Mouse (Mus musculus): ENCODE data around the gene Phf21b. TPM values are rescaled to one million over a fixed set of nuclear protein-coding genes. Genes with fewer than 3 reads are reported as not detected.
A peak's percentile ranks its signal among the peaks of the same experiment; 100 is the strongest.

The Phf21b gene
- polyA plus RNA-seq, 1 experiment, result 1.9 TPM

GRCm38 (mm10) chr15:84846216-84846615 is 9.6 kb downstream of the Phf21b start:
- DNase-seq (ENCODE audit: low spot score), result no peak

DNA sequence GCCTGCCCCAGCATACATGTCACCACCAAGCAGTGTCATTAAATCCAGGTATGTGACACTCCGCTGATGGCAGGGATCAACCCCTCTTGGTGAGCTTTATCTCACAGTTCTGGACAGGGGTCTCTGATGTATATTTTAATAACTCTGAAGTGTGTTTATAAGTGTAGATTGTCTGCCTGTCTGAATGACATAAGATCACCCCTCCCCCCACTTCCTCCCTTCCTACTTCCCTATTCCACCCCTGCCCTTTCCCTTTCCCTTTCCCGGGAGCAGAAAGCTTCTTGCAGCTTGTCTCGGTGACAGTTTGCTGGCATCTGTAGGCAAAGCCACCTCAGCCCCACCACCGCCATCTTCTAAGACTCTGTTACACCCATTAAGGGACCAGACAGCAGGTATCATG is 11.0 kb downstream of the Phf21b start:
- DNase-seq (ENCODE audit: low spot score), result no peak

DNA sequence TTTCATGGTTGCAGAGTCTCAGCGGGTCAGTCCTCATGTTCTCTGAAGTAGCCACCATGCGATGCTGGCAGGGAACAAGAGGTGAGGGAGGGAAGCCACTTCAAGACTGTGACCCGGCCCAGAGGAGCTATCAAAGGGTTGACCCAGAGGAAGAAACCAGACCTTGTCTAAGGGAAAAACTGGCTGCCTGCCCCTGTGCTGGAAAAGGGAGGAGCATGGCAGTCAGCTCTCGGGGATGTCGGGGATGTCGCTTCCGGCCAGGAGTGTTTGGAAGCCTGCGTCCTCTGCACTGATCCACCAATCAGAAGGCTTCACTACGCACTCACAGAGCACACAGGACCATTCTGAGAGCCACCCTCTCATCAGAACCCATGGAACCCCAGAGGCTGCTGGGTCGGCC is 12.8 kb downstream of the Phf21b start:
- DNase-seq (ENCODE audit: low spot score), result no peak

DNA sequence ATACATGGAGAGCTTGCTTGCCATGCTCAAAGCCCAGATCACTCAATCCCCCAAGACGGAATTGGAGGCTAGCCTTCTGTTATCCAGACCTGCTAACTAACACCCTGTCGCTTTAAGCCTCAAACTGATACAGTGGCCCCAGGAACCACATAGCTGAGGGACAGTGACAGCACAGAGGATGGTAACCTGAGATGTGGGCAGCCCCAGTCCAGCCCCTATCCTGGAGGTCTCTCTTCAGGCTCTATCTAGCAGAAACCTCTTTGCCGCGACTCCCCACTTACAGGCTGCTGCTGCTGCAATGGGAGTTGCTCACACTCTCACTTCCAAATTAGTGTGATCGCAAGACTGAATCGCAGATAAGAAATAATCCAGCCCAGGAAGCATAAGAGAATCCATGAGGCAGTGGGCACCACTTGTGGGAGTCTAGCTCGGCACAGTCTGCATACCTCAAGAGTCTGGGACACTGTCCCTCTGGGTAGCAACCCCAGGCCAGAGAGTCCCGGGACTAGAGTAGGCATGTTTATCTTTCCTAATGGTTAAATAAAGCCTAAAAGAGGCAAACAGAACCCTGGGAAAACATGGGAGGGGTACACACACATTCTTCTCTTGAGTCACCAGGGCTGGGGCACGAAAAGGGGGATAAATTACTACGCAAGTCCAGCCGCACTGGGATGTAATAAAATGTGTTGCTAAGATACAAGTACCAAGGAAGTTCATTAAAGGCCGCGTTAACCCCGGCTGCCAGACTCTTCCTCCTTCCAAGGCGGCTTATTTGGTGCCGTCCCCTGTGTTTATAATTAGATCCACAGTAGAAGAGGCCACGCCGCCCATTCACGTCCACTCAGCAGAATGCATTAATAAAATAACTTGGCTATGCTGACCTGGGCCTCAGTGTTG is 13.7 kb downstream of the Phf21b start:
- DNase-seq (ENCODE audit: low spot score), result no peak

GRCm38 (mm10) chr15:84840560-84840959 is 15.3 kb downstream of the Phf21b start:
- DNase-seq (ENCODE audit: low spot score), result no peak

- no peak for DNase-seq (ENCODE audit: low spot score)
These were observed 16.3 kb downstream of the Phf21b start for GRCm38 (mm10) chr15:84839521-84839920.

DNA sequence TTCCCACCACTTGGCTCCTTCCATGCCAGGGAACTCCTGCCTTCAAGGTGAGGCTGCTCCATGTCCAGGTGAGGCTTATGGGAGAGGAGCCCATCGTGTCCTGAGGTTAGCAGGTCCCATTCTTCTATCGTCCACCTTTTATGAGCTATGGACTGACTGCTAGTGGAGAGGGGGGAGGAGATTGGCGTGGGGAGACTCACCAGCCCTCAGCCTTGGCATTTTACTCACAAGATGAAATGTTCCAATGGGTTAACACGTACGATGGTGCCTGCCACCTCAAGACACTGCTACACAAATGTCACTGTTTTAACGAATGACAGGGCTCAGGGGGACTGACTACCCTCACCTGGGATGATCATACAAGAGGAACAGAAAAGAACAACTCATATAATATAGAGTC is 18.0 kb downstream of the Phf21b start:
- DNase-seq (ENCODE audit: low spot score), result no peak

GRCm38 (mm10) chr15:84829416-84829815 is 26.4 kb downstream of the Phf21b start:
- DNase-seq (ENCODE audit: low spot score), result peak; percentile 63

GRCm38 (mm10) chr15:84828603-84829002 is 27.2 kb downstream of the Phf21b start:
- no peak for DNase-seq (ENCODE audit: low spot score)

DNA sequence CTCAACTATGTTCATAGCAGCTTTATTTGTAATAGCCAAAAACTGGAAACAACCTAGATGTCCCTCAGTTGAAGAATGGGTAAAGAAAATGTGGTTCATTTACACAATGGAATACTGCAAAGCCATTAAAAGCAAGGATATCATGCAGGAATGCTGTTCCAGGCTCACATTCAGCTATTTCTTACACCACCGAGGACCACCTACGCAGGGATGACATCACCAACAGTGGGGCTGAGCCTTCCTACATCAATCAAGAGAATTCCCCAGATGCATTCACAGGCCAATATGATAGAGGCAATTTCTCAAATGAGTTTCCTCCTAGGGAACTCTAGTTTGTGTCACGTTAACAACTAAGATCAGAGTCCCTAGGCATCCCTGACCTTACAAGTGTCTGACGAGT is 32.8 kb downstream of the Phf21b start:
- no peak for DNase-seq (ENCODE audit: low spot score)

- DNase-seq (ENCODE audit: low spot score), result no peak
These were observed 35.0 kb downstream of the Phf21b start for GRCm38 (mm10) chr15:84820811-84821210.

GRCm38 (mm10) chr15:84818284-84818683 is 37.6 kb downstream of the Phf21b start:
- DNase-seq (ENCODE audit: low spot score), result no peak

GRCm38 (mm10) chr15:84817589-84817988 is 38.3 kb downstream of the Phf21b start:
- no peak for DNase-seq (ENCODE audit: low spot score)

GRCm38 (mm10) chr15:84815171-84815570 is 40.7 kb downstream of the Phf21b start:
- DNase-seq (ENCODE audit: low spot score), result no peak

DNA sequence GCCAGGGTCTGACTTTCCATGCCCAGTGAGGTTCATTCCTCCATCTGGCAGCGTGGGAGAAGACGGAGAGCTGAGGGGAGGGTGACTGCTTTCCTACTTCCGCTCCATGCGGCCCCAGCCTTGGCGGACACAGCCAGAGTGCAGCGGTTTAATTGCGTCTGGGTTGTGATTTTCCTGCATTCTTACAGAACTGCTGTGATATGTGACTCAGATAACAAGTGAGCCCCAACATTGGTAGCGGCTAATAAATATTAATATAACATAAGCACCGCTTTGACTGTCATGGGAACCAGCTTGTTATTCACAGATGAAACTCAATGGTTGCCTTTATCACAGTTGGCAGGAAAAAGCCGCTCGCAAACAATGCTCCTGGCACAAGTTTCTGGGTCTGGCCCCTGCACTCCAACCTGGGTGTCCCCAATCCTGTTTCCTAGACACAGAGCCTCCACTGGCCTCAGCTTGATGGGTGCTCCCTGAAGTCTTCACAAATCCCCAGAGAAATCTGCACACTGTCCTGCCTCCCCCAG is 43.0 kb downstream of the Phf21b start:
- DNase-seq (ENCODE audit: low spot score), result no peak

DNA sequence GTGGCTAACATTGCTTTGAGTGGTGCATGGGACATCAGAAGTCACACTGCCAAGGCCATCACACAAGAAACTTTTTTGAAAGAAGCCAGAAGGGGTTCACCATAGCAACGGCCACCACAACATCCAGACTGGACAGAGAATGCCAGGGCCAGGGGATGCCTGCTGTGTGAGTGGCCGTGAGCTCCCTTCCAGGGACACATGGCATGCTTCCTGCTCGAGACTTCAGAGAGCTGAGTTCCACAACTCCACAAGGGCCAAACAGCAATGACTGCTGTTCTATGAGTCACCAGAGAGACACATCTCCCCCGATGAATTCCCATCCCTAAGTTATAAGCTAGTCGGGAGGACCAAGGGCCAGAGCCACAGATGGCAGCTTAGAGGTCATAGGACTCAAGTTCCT is 44.7 kb downstream of the Phf21b start:
- no peak for DNase-seq (ENCODE audit: low spot score)

- no peak for DNase-seq (ENCODE audit: low spot score)
These were observed 46.4 kb downstream of the Phf21b start for GRCm38 (mm10) chr15:84809275-84809952.

DNA sequence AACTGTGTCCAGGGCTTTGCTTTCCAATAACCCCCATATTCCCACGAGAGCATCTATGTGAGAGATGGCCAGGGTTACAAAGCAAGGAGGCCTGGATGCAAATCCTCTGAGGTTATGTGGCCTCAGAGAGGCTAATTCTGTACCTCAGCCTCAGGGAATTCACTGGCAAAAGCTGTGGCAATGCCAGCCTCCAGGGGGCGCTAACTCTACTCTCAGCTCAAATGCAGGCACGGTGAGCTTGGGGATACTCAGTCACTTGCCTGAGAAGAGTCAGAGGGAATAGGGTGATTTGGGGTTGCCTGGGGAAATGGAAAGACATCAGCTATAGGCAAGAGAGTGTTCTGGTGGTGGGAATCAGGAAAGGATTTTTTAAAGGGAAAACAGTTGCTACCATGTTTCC is 52.2 kb downstream of the Phf21b start:
- DNase-seq (ENCODE audit: low spot score), result no peak

DNA sequence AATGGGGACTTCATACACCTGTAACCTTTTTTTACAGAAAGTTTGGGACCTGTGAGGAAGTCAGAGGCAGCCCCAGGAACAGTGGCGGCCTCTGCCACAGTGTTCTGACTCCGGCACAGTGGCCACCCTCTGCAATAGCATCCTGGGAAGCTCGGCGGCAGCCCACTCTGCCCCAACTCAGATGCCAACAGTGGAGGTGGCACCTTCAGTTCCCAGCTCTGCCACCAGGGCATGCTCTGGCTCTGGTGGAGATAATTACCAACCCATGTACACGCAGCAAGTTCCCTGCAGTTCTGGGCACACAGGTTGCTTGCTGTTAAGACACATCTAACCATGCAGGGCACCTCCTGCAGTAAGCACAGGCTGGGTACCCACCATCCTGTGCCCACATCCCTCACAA is 55.7 kb downstream of the Phf21b start:
- DNase-seq (ENCODE audit: low spot score), result no peak

DNA sequence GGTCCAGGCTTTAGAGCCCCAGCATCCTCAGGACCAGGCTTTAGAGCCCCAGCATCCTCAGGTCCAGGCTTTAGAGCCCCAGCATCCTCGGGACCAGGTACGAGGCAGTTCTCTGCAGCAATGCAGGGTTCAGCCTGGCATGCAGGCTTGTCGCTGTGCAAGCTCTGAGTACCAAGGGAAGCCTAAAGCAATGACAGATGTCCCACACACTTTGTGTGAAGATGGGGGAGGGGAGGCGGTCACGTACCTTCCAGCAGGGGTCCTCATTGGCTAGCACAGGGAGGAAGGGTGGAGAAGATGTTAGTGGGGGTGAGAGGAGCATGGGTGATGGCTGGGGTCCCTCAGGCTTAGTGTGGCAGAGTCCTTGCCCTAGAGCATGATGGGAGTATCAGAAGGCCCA is 62.2 kb downstream of the Phf21b start:
- DNase-seq (ENCODE audit: low spot score), result no peak

DNA sequence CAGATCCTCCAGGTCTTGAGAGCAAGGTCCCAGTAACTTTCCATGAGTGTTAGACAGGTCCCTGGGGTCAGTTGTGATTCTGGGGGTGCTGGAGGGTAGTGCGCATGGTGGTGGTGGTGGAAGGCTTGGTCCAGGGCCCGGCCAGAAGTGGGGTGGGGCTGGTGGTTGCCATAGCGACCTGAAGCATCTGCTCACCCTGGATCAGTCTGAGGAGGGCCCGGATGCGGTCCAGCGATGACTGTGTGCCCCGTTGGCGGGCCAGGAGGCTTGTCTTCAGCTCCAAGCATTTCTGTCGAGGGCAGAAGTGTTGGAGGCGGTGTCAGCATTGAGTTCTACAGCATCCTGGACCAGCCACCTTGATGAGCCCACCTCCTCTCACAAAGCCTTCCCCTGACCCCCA is 68.7 kb downstream of the Phf21b start:
- DNase-seq (ENCODE audit: low spot score), result no peak

DNA sequence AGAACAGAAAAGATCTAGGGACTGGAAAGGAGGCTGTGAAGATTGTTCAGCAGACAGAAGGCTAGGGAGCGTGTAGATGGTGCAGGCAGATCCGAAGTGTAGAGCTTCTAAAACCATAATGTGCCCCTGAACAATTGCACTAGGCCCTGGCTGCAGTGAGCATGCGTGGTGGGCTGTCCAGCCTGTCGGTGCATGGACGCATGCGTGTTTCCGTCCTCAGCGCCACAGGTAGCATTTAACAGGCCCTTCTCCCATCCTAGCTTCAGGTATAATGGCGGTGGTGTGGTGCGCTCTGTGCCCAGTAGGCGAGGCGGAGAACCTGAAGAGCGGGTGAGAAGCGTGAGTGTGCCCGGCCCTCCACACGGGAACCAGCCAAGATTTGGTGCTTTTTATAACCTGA is 71.0 kb downstream of the Phf21b start:
- DNase-seq (ENCODE audit: low spot score), result no peak

DNA sequence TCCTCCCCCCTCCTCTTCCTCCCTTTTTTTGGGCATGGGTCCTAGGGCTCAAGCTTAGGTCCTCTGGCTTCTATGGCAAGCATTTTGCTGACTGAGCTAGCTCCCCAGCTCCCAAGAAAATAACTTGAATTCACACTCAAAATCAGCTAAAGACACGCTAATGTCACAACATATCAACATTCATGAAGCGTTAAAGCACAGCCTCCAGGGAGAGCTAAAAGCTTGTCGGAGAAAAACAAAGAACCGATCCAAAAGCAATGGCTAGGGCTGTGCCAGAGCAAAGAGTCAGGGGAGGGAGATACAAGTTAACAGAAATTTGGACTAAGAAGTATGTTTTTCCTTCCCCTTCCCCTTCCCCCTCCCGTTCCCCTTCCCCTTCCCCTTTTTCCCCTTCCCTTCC is 77.3 kb downstream of the Phf21b start:
- no peak for DNase-seq (ENCODE audit: low spot score)
